Mouse (Mus musculus): ENCODE data around the gene Lmntd1.

Gene Lmntd1

GRCm38 (mm10) chr6:145374372-145374771 lies 239.7 kb downstream of the Lmntd1 start:
- DNase-seq, result no peak

GRCm38 (mm10) chr6:145373712-145374221 lies 240.4 kb downstream of the Lmntd1 start:
- DNase-seq, result peak; percentile 23

- no peak for DNase-seq
Measured at GRCm38 (mm10) chr6:145372066-145372465, 242.1 kb downstream of the Lmntd1 start.

GRCm38 (mm10) chr6:145371586-145371985 lies 242.5 kb downstream of the Lmntd1 start:
- no peak for DNase-seq

DNA sequence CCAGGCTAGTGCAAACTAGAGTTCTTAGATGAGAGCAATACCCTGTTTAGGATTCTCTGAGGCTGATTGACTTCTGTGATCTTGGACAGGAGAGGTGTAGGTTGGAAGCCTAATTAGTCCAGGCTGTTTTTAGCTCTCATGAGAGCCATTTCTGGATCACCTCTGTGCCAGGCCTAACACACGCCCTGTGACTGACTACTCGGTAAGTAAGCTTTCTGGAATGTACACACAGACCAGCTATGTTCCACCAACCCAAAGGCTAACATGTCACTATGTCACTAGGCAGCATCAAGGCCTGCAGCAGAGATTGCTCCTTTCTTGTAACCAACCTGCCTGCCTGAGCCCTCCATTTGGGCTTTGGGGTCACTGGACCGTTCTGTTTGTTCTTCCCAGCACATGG lies 243.8 kb downstream of the Lmntd1 start:
- DNase-seq, result no peak

DNA sequence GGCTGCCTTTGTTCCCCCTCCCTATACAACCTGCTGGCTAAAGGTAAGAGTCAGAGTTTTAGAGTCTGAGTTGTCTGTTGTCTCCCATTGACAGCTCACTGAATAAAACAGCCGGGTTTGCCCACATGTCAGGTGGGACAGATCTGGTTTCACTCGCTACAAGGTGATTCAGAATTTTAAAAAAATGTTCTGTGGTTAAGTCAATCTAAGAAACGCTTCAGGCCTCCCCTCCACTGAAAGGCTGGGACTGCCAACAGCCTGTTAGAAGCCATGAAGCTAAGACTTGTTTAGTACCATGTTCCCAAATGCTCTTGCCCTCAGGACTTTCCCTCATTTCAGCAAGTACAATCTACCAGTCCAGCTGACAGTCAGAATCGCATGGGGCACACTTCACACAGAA lies 244.8 kb downstream of the Lmntd1 start:
- no peak for DNase-seq

- DNase-seq, result no peak
Measured at GRCm38 (mm10) chr6:145366488-145366887, 247.6 kb downstream of the Lmntd1 start.

GRCm38 (mm10) chr6:145363698-145364097 lies 250.4 kb downstream of the Lmntd1 start:
- no peak for DNase-seq

DNA sequence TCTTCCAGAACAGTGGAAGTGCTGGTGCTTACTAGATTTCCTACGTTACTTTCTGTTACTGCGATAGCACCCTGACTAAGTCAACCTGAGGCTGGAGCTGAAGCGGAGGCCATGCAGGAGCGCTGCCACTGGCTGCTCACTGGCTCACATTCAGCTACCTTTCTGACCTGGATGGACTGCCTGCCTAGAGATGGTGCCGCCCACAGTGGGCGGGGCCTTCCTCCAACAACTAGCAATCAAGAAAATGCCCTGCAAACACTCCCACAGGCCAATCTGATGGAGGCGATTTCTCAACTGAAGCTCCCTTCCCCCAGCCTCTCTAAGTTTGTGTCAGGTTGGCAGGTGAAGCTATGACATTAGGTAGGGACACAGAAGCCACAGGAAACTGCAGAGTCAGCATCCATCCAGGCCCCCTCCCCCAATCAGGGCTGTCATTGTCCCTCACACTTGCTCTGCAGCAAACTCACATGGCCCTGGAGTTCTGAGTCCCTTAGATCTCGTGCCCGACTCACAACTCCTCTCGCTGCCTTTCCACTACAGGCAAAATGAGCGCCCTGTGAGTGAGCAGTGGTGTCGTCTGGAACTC lies 252.9 kb downstream of the Lmntd1 start:
- no peak for DNase-seq

GRCm38 (mm10) chr6:145359470-145360430 lies 254.4 kb downstream of the Lmntd1 start:
- peak; percentile 79 to 81 for DNase-seq

DNA sequence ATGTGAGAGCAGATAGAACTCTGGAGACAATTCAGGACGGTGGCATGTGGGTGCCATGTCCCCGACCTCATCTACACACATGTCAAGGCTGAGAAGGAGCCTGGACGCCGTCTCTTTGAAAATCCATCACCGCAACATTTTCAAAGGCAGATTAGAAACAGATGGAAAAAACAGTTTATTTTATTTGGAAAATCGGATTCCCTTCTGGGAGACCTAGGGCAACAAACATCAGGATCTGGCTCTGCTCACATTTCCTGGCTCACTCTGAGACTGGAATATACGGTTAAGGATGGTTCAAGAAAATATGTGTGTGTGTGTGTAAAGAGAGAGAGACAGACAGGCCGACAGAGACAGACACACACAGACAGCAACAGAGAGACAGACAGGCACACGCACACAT lies 256.1 kb downstream of the Lmntd1 start:
- DNase-seq, result no peak

DNA sequence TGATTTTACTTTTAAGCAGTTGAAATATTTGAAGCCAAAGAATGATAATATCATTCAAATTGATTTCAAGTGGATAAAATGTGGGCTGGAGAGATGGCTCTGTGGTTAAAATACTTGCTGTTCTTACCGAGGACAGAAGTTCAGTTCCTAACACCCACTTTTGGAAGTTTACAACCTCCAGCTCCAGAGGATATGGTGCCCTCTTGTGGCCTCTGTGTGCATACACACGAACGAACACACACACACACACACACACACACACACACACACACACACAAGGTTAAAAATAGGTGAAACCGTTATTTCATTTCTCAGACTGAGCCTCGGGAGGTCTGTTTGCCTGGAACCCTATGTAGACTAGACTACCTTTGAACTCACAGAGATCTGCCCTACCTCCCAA lies 260.3 kb downstream of the Lmntd1 start:
- no peak for DNase-seq

GRCm38 (mm10) chr6:145352705-145353104 lies 261.4 kb downstream of the Lmntd1 start:
- no peak for DNase-seq

GRCm38 (mm10) chr6:145348196-145348915 lies 265.8 kb downstream of the Lmntd1 start:
- peak; percentile 22 to 67 for DNase-seq

- DNase-seq, result peak; percentile 14 to 20
Measured at GRCm38 (mm10) chr6:145347641-145348040, 266.5 kb downstream of the Lmntd1 start.

- peak; percentile 86 to 89 for DNase-seq
Measured at GRCm38 (mm10) chr6:145346789-145347557, 267.1 kb downstream of the Lmntd1 start.

DNA sequence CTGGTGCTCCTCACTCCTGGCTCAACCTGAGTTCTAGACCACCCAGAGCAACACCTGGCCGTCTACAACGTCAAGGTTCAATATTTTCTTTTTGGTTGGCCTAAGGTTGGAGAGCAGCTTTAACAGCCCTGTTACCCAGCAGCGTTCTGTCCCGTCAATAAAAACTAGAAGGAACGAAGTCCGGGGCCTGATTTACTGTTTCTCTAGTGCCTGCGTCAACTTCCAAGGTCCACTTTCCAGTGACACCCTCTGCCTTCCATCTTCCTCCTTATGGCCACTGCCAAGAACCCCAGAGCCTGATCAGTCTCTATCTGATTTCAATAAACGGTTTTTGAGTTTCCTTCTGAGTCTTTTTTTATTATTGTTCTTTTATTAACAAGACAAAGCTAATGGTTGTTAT lies 267.8 kb downstream of the Lmntd1 start:
- DNase-seq, result no peak

DNA sequence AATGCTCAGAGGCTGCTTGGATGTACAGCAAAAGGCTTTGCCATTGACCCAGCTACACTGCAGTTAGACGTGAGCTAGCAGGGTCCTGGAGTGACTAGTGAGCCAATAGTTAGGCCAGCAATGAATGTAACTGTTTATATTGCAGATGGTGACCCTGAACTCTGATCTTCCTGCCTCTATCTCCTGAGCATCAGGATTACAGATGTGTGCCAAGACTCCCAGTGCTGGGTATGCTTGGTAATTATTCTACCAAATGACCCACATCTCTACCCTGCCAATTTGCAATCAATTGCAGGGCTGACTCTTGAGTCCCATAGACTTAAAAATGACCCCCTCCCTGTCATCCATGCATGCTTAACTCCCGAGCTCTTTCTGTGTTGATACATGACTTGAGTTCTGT lies 269.4 kb downstream of the Lmntd1 start:
- DNase-seq, result no peak

DNA sequence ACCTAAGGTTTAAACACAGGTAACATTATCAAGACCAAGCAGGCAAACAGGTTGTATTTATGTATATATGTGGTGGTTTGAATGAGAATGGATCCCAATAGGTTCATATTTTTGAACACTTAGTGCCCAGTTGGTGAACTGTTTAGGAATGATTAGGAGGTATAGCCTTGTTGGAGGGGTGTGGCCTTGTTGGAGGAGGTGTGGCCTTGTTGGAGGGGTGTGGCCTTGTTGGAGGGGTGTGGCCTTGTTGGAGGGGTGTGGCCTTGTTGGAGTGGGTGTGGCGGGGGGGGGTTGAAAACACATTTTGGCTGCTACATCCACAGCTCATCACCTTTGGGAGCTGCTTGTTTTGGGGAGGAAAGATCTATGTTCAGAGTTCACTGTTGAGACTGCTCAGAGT lies 270.7 kb downstream of the Lmntd1 start:
- DNase-seq, result peak in 1 of 2 experiments; percentile 26

- DNase-seq, result no peak
Measured at GRCm38 (mm10) chr6:145342836-145343235, 271.3 kb downstream of the Lmntd1 start.

DNA sequence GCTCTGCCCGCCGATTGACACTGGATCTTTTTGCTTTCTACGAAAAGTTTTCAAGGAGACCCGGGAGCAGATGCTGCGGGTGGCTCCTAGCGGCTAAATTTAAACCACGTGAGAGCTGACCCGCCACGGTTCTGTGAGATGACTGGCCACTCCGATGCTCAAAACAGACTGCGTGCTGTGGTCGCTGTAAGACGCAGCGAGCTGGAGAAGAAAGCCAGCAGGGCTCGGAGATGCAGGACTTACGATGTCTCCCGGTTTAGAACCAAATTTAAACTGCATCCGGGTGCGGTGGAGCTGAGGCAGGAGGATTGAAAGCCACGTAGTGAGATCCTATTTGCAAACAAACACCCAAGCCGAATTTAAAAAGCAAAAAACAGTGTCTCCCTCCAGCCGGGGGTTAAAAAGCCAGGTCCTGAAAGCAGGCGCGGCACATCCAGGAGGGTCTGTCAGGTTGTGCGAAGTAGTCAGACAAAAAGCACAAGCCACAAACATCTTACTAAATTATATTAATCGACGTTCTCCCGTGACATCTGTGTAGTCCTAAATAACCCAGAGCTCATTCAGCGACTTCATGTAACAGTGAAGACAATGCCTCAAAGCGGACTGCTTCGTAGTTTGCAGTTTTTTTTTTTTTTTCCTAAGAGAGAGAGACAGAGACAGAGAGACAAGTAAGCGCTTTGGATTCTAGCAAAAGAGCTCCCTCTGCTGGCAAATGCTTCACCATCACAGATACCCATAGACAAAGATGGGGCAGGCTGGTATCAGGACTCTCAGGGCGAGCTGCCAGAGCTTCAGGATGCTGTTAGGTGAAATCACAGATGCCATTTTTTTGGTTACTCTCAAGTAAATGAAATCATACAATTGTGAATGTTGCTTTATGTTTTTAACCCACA lies 272.6 kb downstream of the Lmntd1 start:
- DNase-seq, result peak; percentile 95 to 98

Data from cerebellum, postnatal 14 days (tissue).